Mouse (Mus musculus) cerebral cortex, adult 2 months (tissue): ENCODE results near the gene Ddx50.

Experiments
- whole genome bisulfite sequencing: fragments of 180-500 bp; shearing (Covaris S2); methylation state at CpG from one replicate; pipeline ENCODE4 v1.1.7; 2018; 5-methylcytosine and 5-hydroxymethylcytosine counted together

Gene Ddx50

DNA sequence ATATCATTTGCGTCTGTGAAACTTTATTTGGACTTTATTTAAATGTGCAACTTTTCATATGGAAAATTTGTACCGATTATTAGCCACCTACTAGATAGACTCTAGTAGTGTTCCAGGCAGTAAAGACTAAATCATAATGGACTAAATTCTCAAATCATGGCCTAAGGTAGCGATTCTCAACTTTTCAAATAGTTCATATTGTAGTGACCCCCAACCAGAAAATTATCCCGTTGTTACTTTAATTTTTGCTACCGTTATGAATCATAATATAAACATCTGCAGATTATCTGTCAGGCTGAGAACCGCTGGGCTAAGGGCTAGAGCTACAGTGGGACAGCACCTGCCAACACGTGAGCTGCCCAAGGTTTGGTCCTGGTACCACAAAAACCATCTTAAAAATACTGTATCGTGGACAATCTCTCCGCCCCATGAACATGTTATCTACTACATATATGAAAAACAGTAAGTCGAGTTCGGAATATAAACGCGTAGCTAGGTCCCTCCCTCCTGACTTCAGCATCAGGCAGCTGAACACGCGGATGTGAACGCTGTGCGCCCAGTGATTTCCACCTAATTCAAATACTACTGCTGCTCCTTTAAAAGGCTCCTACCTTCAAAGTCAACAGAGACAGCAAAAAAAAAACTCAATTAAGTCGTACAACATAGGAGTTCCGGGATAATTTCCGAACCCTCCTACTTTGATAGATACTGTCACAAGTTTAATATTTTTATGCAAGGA lies 49.8 kb downstream of the Ddx50 start:
- WGBS = 11% methylated on average over 20 of the region's 20 CpGs

- WGBS = 83% methylated on average over 6 of the region's 6 CpGs
These were observed 51.0 kb downstream of the Ddx50 start for GRCm38 (mm10) chr10:62600056-62600455.

DNA sequence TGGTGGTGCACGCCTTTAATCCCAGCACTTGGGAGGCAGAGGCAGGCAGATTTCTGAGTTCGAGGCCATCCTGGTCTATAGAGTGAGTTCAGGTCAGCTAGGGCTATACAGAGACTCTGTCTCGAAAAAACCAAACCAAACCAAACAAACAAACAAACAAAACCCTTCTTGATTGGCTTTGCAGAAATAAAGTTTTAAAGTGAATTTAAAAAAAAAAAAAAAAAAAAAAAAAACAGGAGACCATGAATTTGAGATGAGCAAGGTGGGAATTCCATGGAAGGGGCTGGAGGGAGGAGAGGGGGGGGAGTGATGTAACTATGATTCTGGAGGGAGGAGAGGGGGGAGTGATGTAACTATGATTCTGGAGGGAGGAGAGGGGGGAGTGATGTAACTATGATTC lies 51.7 kb downstream of the Ddx50 start:
- WGBS = 96% methylated on average over 3 of the region's 3 CpGs

DNA sequence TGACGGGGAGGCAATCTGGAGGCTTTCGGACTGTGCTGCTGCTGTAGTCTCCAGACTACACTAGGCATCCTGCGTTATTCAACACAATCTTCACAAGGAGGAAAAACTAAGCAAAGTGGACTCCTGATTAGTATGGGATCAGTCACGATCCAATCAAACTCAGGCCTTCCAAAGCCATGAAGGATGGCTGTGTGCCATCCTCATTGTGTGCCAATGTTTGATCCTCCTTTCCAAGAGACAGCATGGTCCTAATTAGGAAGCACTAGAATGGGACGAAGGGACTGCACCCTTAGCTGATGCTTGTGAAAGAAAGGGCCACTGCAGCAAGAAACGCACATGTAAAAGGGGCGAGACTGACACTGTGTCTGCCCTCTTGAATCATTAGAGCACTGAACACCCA lies 58.5 kb downstream of the Ddx50 start:
- 55% methylated on average over 7 of the region's 7 CpGs for WGBS

- WGBS = 7% methylated on average over 6 of the region's 6 CpGs
These were observed 60.8 kb downstream of the Ddx50 start for GRCm38 (mm10) chr10:62590200-62590599.

DNA sequence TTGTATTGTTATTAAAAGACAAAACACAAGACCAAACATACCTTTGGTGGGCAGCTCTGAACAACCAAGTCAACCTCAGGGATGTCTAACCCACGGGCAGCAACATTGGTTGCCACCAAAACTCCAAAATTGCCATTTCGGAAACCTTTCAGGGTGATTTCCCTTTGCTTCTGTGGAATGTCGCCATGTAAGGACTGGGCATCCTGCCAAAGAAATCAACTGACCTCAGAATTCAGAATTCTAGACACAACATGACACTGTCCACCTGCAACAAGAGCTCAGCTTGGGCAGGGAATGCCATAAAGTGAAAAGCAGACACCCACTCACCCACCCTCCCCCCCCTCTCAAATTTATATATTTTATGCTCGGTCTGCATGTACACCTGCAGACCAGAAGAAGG lies 62.4 kb downstream of the Ddx50 start:
- 56% methylated on average over 4 of the region's 4 CpGs for WGBS

GRCm38 (mm10) chr10:62583245-62583644 lies 67.8 kb downstream of the Ddx50 start:
- WGBS = 95% methylated on average over 1 of the region's 1 CpGs

DNA sequence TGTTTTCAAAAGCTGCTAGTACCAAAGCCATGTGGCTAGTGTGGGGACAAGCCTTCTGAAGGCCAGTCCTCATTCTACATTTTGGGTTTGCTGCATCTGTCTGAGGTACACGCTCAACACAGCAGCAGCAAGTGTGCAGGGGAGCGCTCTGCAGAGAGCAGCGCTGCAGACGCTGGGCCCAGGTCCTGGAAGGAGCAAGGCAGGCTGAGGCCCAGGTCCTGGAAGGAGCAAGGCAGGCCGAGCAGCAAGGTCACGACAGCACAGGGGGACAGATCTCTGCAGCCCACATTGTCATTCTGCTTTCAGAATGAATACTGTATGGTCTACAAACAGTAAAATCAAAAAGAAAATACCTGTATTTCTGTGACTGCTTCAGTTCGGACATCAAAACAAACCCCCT lies 68.3 kb downstream of the Ddx50 start:
- 75% methylated on average over 7 of the region's 7 CpGs for WGBS

- 86% methylated on average over 17 of the region's 17 CpGs for WGBS
These were observed 68.8 kb downstream of the Ddx50 start for GRCm38 (mm10) chr10:62582263-62582662.

GRCm38 (mm10) chr10:62579129-62579528 lies 71.9 kb downstream of the Ddx50 start:
- WGBS = 73% methylated on average over 12 of the region's 13 CpGs

DNA sequence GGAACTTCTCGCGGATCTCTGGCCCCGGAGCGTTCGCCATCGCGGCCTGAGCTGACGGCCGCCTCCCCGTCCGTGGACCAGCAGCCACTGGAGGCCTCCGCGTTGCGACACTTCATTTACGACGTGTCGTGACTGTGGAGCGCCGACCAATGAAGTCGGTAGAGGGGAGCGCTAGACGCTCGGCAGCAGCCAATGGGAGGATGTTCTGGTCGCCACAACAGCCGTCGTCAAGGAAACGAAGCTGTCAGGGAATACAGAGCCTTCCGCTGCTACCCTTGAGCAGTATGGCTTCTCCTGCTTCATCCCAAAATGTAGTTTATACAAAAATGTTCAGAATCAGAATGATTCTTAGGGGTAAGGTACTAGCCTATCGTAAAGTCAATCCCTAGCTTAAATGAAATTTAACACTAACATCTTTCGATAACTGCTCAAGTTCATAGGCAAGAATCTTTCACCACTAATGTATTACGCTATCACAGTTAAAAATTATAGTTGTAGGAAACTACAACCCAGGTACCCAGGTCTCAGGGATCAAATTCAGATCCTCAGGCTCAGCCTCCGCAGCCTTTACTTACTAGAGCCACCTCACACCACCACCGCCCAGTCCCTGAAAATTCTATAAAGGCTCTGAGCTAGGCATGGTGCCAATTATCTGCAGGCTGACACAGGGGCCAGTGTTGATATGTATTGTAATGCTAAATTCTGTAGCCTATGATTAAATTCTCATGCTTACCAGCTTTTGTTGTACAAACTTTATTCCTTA lies 72.5 kb downstream of the Ddx50 start, which contains the start of gene Kif1bp:
Gene Kif1bp, minus strand, starts transcription at position 120 of the 763 bp plus-strand sequence.
- WGBS = 3% methylated on average over 33 of the region's 33 CpGs

GRCm38 (mm10) chr10:62577673-62578337 lies 73.2 kb downstream of the Ddx50 start:
- WGBS = under 1% methylated on average over 54 of the region's 54 CpGs

DNA sequence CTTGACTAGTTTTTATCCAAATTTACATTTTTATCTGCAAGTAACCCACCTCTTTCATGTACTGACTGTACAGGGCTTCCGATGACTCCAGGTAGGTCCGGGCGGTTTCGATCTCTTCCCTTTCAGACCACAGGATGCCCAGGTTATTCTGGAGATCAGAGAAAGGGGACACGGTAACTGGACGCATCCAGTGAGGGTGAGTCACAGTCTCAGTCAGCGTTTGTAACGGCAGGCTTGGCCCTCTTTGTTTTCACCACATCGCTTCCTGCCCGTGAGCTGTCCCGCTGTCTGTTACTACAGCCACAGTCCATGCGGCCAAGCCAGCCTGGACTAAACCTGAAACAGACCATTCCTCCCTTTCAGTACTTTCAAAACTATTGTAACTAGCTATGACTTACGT lies 76.0 kb downstream of the Ddx50 start:
- 84% methylated on average over 13 of the region's 13 CpGs for WGBS

GRCm38 (mm10) chr10:62570126-62570871 lies 80.7 kb downstream of the Ddx50 start:
- WGBS = 93% methylated on average over 7 of the region's 7 CpGs

DNA sequence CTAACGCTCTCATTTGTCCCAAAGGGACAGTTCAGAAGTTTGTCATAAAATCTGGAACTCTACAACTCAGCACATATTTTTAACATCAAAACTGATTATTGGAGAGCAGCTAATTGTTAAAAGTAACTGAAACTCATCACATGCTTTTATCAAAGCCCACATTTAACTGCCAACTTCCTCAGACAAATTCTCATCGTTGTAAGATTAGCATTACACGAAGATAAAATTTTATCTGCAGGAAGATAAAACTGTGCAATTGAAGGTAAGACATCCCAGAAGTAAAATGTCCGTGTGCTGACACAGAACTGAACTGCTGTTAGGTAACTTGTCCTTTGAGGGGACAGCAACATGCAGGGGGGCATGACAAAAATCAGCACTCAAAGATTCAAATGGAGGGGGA lies 82.2 kb downstream of the Ddx50 start:
- WGBS = 82% methylated on average over 4 of the region's 4 CpGs
